Mouse (Mus musculus): ENCODE data around the gene Col5a1. TPM values are rescaled to one million over a fixed set of nuclear protein-coding genes. Genes with fewer than 3 reads are reported as not detected.

The Col5a1 gene
- total and polyA plus RNA-seq, 3 experiments = 31.1 to 75.5 TPM; not detected in 1

- Histone ChIP-seq H3K79me2 (ENCODE audit: control insufficient read depth, insufficient read depth, low read length, poor library complexity) (no peaks in the 10 kb centered on the region), H3K4me3 (ENCODE audit: control insufficient read depth in 1 of 2, insufficient read depth in 1 of 2, low read depth in 2 of 2, low read length in 2 of 2) (no peak overlapping the region), H3K27me3 (ENCODE audit: control insufficient read depth in 1 of 2, insufficient read depth in 2 of 2, low read length in 2 of 2) (no peaks in the 10 kb centered on the region; a peak in 1 of 4 replicates), H3K9me3 (replicated peaks; ENCODE audit: insufficient read depth, low read length) (no peaks in the 10 kb centered on the region), H3K36me3 (ENCODE audit: control insufficient read depth in 1 of 2, insufficient read depth in 2 of 2, low read length in 2 of 2) (no peaks in the 10 kb centered on the region), H3K4me1 (ENCODE audit: control insufficient read depth in 1 of 2, insufficient read depth in 2 of 2, low read length in 2 of 2) (no peaks in the 10 kb centered on the region), H3K9ac (ENCODE audit: control insufficient read depth, low read depth, low read length, poor library complexity, severe bottlenecking) (no peak overlapping the region), H3K27ac (ENCODE audit: control insufficient read depth, low read depth, low read length) (no peak overlapping the region)
- no peak for TF ChIP-seq TBP (IDR thresholded peaks at IDR 0.05; ENCODE audit: low read depth, low read length)
- no peak for TF ChIP-seq ZMIZ1 (IDR thresholded peaks at IDR 0.05; ENCODE audit: low read depth, low read length)
- no peak for DNase-seq (ENCODE audit: low read depth, low spot score)
Observed at GRCm38 (mm10) chr2:27901076-27901475, 14.9 kb downstream of the Col5a1 start.

- Histone ChIP-seq H3K4me1 (ENCODE audit: control insufficient read depth in 1 of 2, insufficient read depth in 2 of 2, low read length in 2 of 2) (no peaks in the 10 kb centered on the region), H3K9me3 (replicated peaks; ENCODE audit: insufficient read depth, low read length) (no peaks in the 10 kb centered on the region), H3K36me3 (ENCODE audit: control insufficient read depth in 1 of 2, insufficient read depth in 2 of 2, low read length in 2 of 2) (no peaks in the 10 kb centered on the region), H3K79me2 (ENCODE audit: control insufficient read depth, insufficient read depth, low read length, poor library complexity) (no peaks in the 10 kb centered on the region), H3K4me3 (ENCODE audit: control insufficient read depth in 1 of 2, insufficient read depth in 1 of 2, low read depth in 2 of 2, low read length in 2 of 2) (no peak overlapping the region), H3K27ac (ENCODE audit: control insufficient read depth, low read depth, low read length) (no peak overlapping the region), H3K27me3 (ENCODE audit: control insufficient read depth in 1 of 2, insufficient read depth in 2 of 2, low read length in 2 of 2) (no peaks in the 10 kb centered on the region; a peak in 1 of 4 replicates), H3K9ac (ENCODE audit: control insufficient read depth, low read depth, low read length, poor library complexity, severe bottlenecking) (no peak overlapping the region)
- DNase-seq (ENCODE audit: low read depth, low spot score) = no peak
- no peak for TF ChIP-seq E2F4 (IDR thresholded peaks at IDR 0.05; ENCODE audit: borderline replicate concordance, low read depth, low read length)
- no peak for TF ChIP-seq MYC (IDR thresholded peaks at IDR 0.05; ENCODE audit: low read depth, low read length)
- no peak for TF ChIP-seq POLR2AphosphoS2 (IDR thresholded peaks at IDR 0.05; ENCODE audit: low read length)
- no peak for TF ChIP-seq HCFC1 (IDR thresholded peaks at IDR 0.05; ENCODE audit: low read depth, low read length)
- no peak for TF ChIP-seq ETS1 (IDR thresholded peaks at IDR 0.05; ENCODE audit: low read depth, low read length)
- no peak for TF ChIP-seq KAT2A (conservative IDR thresholded peaks at IDR 0.05; ENCODE audit: low read depth, low read length)
- no peak for TF ChIP-seq UBTF (IDR thresholded peaks at IDR 0.05; ENCODE audit: borderline replicate concordance, insufficient read depth, low read depth, low read length)
- no peak for TF ChIP-seq ZMIZ1 (IDR thresholded peaks at IDR 0.05; ENCODE audit: low read depth, low read length)
- TF ChIP-seq MYB (IDR thresholded peaks at IDR 0.05; ENCODE audit: low read depth, low read length) = no peak
Observed at GRCm38 (mm10) chr2:27901525-27902245, 15.5 kb downstream of the Col5a1 start.

- Histone ChIP-seq H3K9me3 (replicated peaks; ENCODE audit: insufficient read depth, low read length) (no peaks in the 10 kb centered on the region), H3K79me2 (ENCODE audit: control insufficient read depth, insufficient read depth, low read length, poor library complexity) (no peaks in the 10 kb centered on the region), H3K9ac (ENCODE audit: control insufficient read depth, low read depth, low read length, poor library complexity, severe bottlenecking) (no peak overlapping the region), H3K4me1 (ENCODE audit: control insufficient read depth in 1 of 2, insufficient read depth in 2 of 2, low read length in 2 of 2) (no peaks in the 10 kb centered on the region), H3K4me3 (ENCODE audit: control insufficient read depth in 1 of 2, insufficient read depth in 1 of 2, low read depth in 2 of 2, low read length in 2 of 2) (no peak overlapping the region), H3K27ac (ENCODE audit: control insufficient read depth, low read depth, low read length) (no peak overlapping the region), H3K36me3 (ENCODE audit: control insufficient read depth in 1 of 2, insufficient read depth in 2 of 2, low read length in 2 of 2) (no peaks in the 10 kb centered on the region), H3K27me3 (ENCODE audit: control insufficient read depth in 1 of 2, insufficient read depth in 2 of 2, low read length in 2 of 2) (peaks cover 0 to 1% of the 10 kb centered on the region in 2 experiments; a peak in 2 of 4 replicates)
- no peak for DNase-seq (ENCODE audit: low read depth, low spot score)
- TF ChIP-seq USF1 (IDR thresholded peaks at IDR 0.05; ENCODE audit: low read depth, low read length) = no peak
- TF ChIP-seq MAFK (IDR thresholded peaks at IDR 0.05; ENCODE audit: borderline replicate concordance, low read depth, low read length) = no peak
- no peak for TF ChIP-seq MYC (IDR thresholded peaks at IDR 0.05; ENCODE audit: low read depth, low read length)
- no peak for TF ChIP-seq ZC3H11A (IDR thresholded peaks at IDR 0.05; ENCODE audit: low read depth, low read length)
Observed at GRCm38 (mm10) chr2:27902318-27902717, 16.1 kb downstream of the Col5a1 start.
